Mouse (Mus musculus): Measurements from ENCODE around the gene Mettl7b. TPM values are rescaled to one million over a fixed set of nuclear protein-coding genes. Genes with fewer than 3 reads are reported as not detected.

The Mettl7b gene
- total and polyA plus RNA-seq, 2 experiments from 2014 or later, result not detected

- H3K4me1 ChIP-seq (ENCODE audit: control insufficient read depth, insufficient read depth), result peaks cover 6% of the 10 kb centered on the region
- no peak overlapping the region for H3K9ac ChIP-seq (replicated peaks; ENCODE audit: low read depth, low read length)
- no peak for DNase-seq (ENCODE audit: low spot score)
- H3K4me3 ChIP-seq (ENCODE audit: low read depth, low read length), result peak overlapping the region; percentile 97; the same call in 1 of the 2 replicates
- 0 out of 2 replicates have a peak overlapping the region, but pooled peaks have one; percentile 8 for H3K27ac ChIP-seq (ENCODE audit: low read depth)
- ATAC-seq (ENCODE audit: insufficient read depth, low read depth), result no peak
- TF ChIP-seq CTCF (IDR thresholded peaks at IDR 0.05; ENCODE audit: low read depth) (no peak), EP300 (IDR thresholded peaks at IDR 0.05; ENCODE audit: low read depth) (no peak)
- peak overlapping the region; percentile 83 for H3K4me2 ChIP-seq (ENCODE audit: low read depth, low read length)
- H3K36me3 ChIP-seq (replicated peaks; ENCODE audit: control insufficient read depth, insufficient read depth, low read length), result peaks cover 18% of the 10 kb centered on the region
- no peaks in the 10 kb centered on the region for H3K9me3 ChIP-seq (replicated peaks; ENCODE audit: control insufficient read depth, low read length)
- no peaks in the 10 kb centered on the region for H3K27me3 ChIP-seq (ENCODE audit: control insufficient read depth, insufficient read depth, low read length)
- WGBS, result 85% methylated on average over 6 of the region's 6 CpGs
Measured at GRCm38 (mm10) chr10:128911430-128911829, 49.4 kb downstream of the Mettl7b start.

GRCm38 (mm10) chr10:128910066-128910841 is 50.5 kb downstream of the Mettl7b start:
- Histone ChIP-seq H3K27me3 (ENCODE audit: control insufficient read depth, insufficient read depth, low read length) (no peaks in the 10 kb centered on the region), H3K9me3 (replicated peaks; ENCODE audit: control insufficient read depth, low read length) (no peaks in the 10 kb centered on the region), H3K4me2 (ENCODE audit: low read depth, low read length) (peak overlapping the region; percentile 83), H3K27ac (ENCODE audit: low read depth) (peak overlapping the region; percentile 96), H3K4me3 (ENCODE audit: low read depth, low read length) (peak overlapping the region; percentile 97), H3K4me1 (ENCODE audit: control insufficient read depth, insufficient read depth) (peaks cover 6% of the 10 kb centered on the region), H3K9ac (replicated peaks; ENCODE audit: low read depth, low read length) (peak overlapping the region; percentile 96), H3K36me3 (replicated peaks; ENCODE audit: control insufficient read depth, insufficient read depth, low read length) (peaks cover 13% of the 10 kb centered on the region; the same call in 1 of the 2 replicates)
- under 1% methylated on average over 53 of the region's 66 CpGs for WGBS
- peak; percentile 47 for ATAC-seq (ENCODE audit: insufficient read depth, low read depth)
- TF ChIP-seq CTCF (IDR thresholded peaks at IDR 0.05; ENCODE audit: low read depth) (no peak), EP300 (IDR thresholded peaks at IDR 0.05; ENCODE audit: low read depth) (no peak)
- DNase-seq (ENCODE audit: low spot score), result no peak

DNA sequence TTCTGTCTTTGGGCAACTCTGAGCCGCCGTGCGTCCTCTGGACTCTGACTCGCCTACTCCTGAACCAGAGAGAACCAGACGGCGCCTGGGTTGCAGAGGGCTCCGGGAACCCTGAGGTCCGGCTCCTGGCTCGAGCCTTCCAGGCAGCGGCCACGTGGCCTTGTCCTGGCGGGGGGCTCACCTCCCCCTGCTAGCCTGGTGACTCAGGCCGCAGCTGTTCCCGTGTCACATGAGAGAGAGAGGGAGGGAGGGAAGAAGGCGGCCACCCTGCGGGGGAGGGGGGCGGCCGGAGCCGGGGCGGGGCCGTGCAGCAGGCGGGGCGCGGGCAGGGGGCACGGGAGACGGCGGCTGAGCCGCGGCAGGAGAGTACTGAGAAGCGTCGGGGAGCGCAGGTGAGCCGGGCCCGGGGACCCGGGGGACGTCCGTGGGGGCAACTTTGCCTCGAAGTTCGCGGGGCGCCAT is 51.2 kb downstream of the Mettl7b start:
- Histone ChIP-seq H3K4me1 (ENCODE audit: control insufficient read depth, insufficient read depth) (peaks cover 6% of the 10 kb centered on the region), H3K9me3 (replicated peaks; ENCODE audit: control insufficient read depth, low read length) (no peaks in the 10 kb centered on the region), H3K4me3 (ENCODE audit: low read depth, low read length) (peak overlapping the region; percentile 97), H3K4me2 (ENCODE audit: low read depth, low read length) (peak overlapping the region; percentile 83), H3K9ac (replicated peaks; ENCODE audit: low read depth, low read length) (peak overlapping the region; percentile 96), H3K36me3 (replicated peaks; ENCODE audit: control insufficient read depth, insufficient read depth, low read length) (peaks cover 10% of the 10 kb centered on the region; the same call in 1 of the 2 replicates), H3K27ac (ENCODE audit: low read depth) (peak overlapping the region; percentile 96), H3K27me3 (ENCODE audit: control insufficient read depth, insufficient read depth, low read length) (no peaks in the 10 kb centered on the region)
- peak; percentile 66 for TF ChIP-seq EP300 (IDR thresholded peaks at IDR 0.05; ENCODE audit: low read depth)
- TF ChIP-seq CTCF (IDR thresholded peaks at IDR 0.05; ENCODE audit: low read depth), result no peak
- peak; percentile 89 for ATAC-seq (ENCODE audit: insufficient read depth, low read depth)
- DNase-seq (ENCODE audit: low spot score), result peak; percentile 94
- WGBS, result under 1% methylated on average over 29 of the region's 41 CpGs

- Histone ChIP-seq H3K9me3 (replicated peaks; ENCODE audit: control insufficient read depth, low read length) (no peaks in the 10 kb centered on the region), H3K4me3 (ENCODE audit: low read depth, low read length) (peak overlapping the region; percentile 97), H3K27ac (ENCODE audit: low read depth) (peak overlapping the region; percentile 96), H3K36me3 (replicated peaks; ENCODE audit: control insufficient read depth, insufficient read depth, low read length) (peaks cover 4% of the 10 kb centered on the region; the same call in 1 of the 2 replicates), H3K27me3 (ENCODE audit: control insufficient read depth, insufficient read depth, low read length) (no peaks in the 10 kb centered on the region), H3K4me2 (ENCODE audit: low read depth, low read length) (peak overlapping the region; percentile 83), H3K9ac (replicated peaks; ENCODE audit: low read depth, low read length) (peak overlapping the region; percentile 96), H3K4me1 (ENCODE audit: control insufficient read depth, insufficient read depth) (peaks cover 6% of the 10 kb centered on the region)
- WGBS, result 66% methylated on average over 13 of the region's 13 CpGs
- no peak for ATAC-seq (ENCODE audit: insufficient read depth, low read depth)
- no peak for DNase-seq (ENCODE audit: low spot score)
- TF ChIP-seq CTCF (IDR thresholded peaks at IDR 0.05; ENCODE audit: low read depth) (no peak), EP300 (IDR thresholded peaks at IDR 0.05; ENCODE audit: low read depth) (no peak)
Measured at GRCm38 (mm10) chr10:128908778-128909448, 51.9 kb downstream of the Mettl7b start.

Other genes with a start within 250 kb of the Mettl7b start
- 4.8 and 6.8 TPM in 2 replicates for gene Dgka, start 216.1 kb downstream of the Mettl7b start, total RNA-seq (2014; rRNA removed; ENCODE audit: low replicate concordance)
- 4.8 and 5.2 TPM in 2 replicates for gene Dgka, start 216.1 kb downstream of the Mettl7b start, polyA plus RNA-seq (2015; fragmentation: Nextera tagmentation; extraction: Ambion mirVana)
- 37.1 and 49.2 TPM in 2 replicates for gene Pym1, start 213.1 kb downstream of the Mettl7b start, total RNA-seq (2014; rRNA removed; ENCODE audit: low replicate concordance)
- gene Pym1, start 213.1 kb downstream of the Mettl7b start, polyA plus RNA-seq (2015; fragmentation: Nextera tagmentation; extraction: Ambion mirVana), result 13.7 and 16.5 TPM in 2 replicates
- gene Mmp19, start 170.1 kb downstream of the Mettl7b start, total RNA-seq (2014; rRNA removed; ENCODE audit: low replicate concordance), result 5.1 and 9.0 TPM in 2 replicates
- gene Mmp19, start 170.1 kb downstream of the Mettl7b start, polyA plus RNA-seq (2015; fragmentation: Nextera tagmentation; extraction: Ambion mirVana), result 1.00 and 1.5 TPM in 2 replicates
- gene Dnajc14, start 156.9 kb downstream of the Mettl7b start, total RNA-seq (2014; rRNA removed; ENCODE audit: low replicate concordance), result 28.6 and 29.7 TPM in 2 replicates
- gene Dnajc14, start 156.9 kb downstream of the Mettl7b start, polyA plus RNA-seq (2015; fragmentation: Nextera tagmentation; extraction: Ambion mirVana), result 27.6 and 29.8 TPM in 2 replicates
- gene Tmem198b, start 156.6 kb downstream of the Mettl7b start, total RNA-seq (2014; rRNA removed; ENCODE audit: low replicate concordance), result 17.9 and 24.4 TPM in 2 replicates
- gene Tmem198b, start 156.6 kb downstream of the Mettl7b start, polyA plus RNA-seq (2015; fragmentation: Nextera tagmentation; extraction: Ambion mirVana), result 11.1 and 11.6 TPM in 2 replicates
- 19.4 and 20.0 TPM in 2 replicates for gene Sarnp, start 143.7 kb downstream of the Mettl7b start, total RNA-seq (2014; rRNA removed; ENCODE audit: low replicate concordance)
- gene Sarnp, start 143.7 kb downstream of the Mettl7b start, polyA plus RNA-seq (2015; fragmentation: Nextera tagmentation; extraction: Ambion mirVana), result 135 and 141 TPM in 2 replicates
- 27.6 and 32.1 TPM in 2 replicates for gene Ormdl2, start 139.3 kb downstream of the Mettl7b start, total RNA-seq (2014; rRNA removed; ENCODE audit: low replicate concordance)
- gene Ormdl2, start 139.3 kb downstream of the Mettl7b start, polyA plus RNA-seq (2015; fragmentation: Nextera tagmentation; extraction: Ambion mirVana), result 20.2 and 26.7 TPM in 2 replicates
- gene Gdf11, start 69.3 kb downstream of the Mettl7b start, total RNA-seq (2014; rRNA removed; ENCODE audit: low replicate concordance), result 1.6 and 6.7 TPM in 2 replicates
- gene Gdf11, start 69.3 kb downstream of the Mettl7b start, polyA plus RNA-seq (2015; fragmentation: Nextera tagmentation; extraction: Ambion mirVana), result 1.5 and 1.7 TPM in 2 replicates
- 32.9 and 72.6 TPM in 2 replicates for gene Cd63, start 60.0 kb downstream of the Mettl7b start, total RNA-seq (2014; rRNA removed; ENCODE audit: low replicate concordance)
- gene Cd63, start 60.0 kb downstream of the Mettl7b start, polyA plus RNA-seq (2015; fragmentation: Nextera tagmentation; extraction: Ambion mirVana), result 381 and 398 TPM in 2 replicates
- 7.6 and 14.3 TPM in 2 replicates for gene Rdh5, start 38.1 kb downstream of the Mettl7b start, total RNA-seq (2014; rRNA removed; ENCODE audit: low replicate concordance)
- 9.3 and 11.1 TPM in 2 replicates for gene Rdh5, start 38.1 kb downstream of the Mettl7b start, polyA plus RNA-seq (2015; fragmentation: Nextera tagmentation; extraction: Ambion mirVana)
- 121 and 130 TPM in 2 replicates for gene Bloc1s1, start 37.0 kb downstream of the Mettl7b start, total RNA-seq (2014; rRNA removed; ENCODE audit: low replicate concordance)
- gene Bloc1s1, start 37.0 kb downstream of the Mettl7b start, polyA plus RNA-seq (2015; fragmentation: Nextera tagmentation; extraction: Ambion mirVana), result 292 and 295 TPM in 2 replicates
- gene Itga7, start 27.2 kb downstream of the Mettl7b start, total RNA-seq (2014; rRNA removed; ENCODE audit: low replicate concordance), result 22.3 and 41.4 TPM in 2 replicates
- gene Itga7, start 27.2 kb downstream of the Mettl7b start, polyA plus RNA-seq (2015; fragmentation: Nextera tagmentation; extraction: Ambion mirVana), result 18.5 and 22.7 TPM in 2 replicates
- gene Olfr9, start 28.4 kb upstream of the Mettl7b start, total RNA-seq (2014; rRNA removed; ENCODE audit: low replicate concordance), result not detected in 2 replicates
- gene Olfr9, start 28.4 kb upstream of the Mettl7b start, polyA plus RNA-seq (2015; fragmentation: Nextera tagmentation; extraction: Ambion mirVana), result not detected in 2 replicates
- gene Olfr763, start 49.8 kb upstream of the Mettl7b start, total RNA-seq (2014; rRNA removed; ENCODE audit: low replicate concordance), result not detected in 2 replicates
- gene Olfr763, start 49.8 kb upstream of the Mettl7b start, polyA plus RNA-seq (2015; fragmentation: Nextera tagmentation; extraction: Ambion mirVana), result not detected in 2 replicates
- gene Olfr764-ps1, start 78.9 kb upstream of the Mettl7b start, total RNA-seq (2014; rRNA removed; ENCODE audit: low replicate concordance), result not detected in 2 replicates
- gene Olfr764-ps1, start 78.9 kb upstream of the Mettl7b start, polyA plus RNA-seq (2015; fragmentation: Nextera tagmentation; extraction: Ambion mirVana), result not detected in 2 replicates
- gene Olfr765, start 89.0 kb upstream of the Mettl7b start, total RNA-seq (2014; rRNA removed; ENCODE audit: low replicate concordance), result not detected in 2 replicates
- not detected in 2 replicates for gene Olfr765, start 89.0 kb upstream of the Mettl7b start, polyA plus RNA-seq (2015; fragmentation: Nextera tagmentation; extraction: Ambion mirVana)
- not detected in 2 replicates for gene Olfr766-ps1, start 108.0 kb upstream of the Mettl7b start, total RNA-seq (2014; rRNA removed; ENCODE audit: low replicate concordance)
- not detected in 2 replicates for gene Olfr766-ps1, start 108.0 kb upstream of the Mettl7b start, polyA plus RNA-seq (2015; fragmentation: Nextera tagmentation; extraction: Ambion mirVana)
- gene Olfr767, start 121.9 kb upstream of the Mettl7b start, total RNA-seq (2014; rRNA removed; ENCODE audit: low replicate concordance), result not detected in 2 replicates
- gene Olfr767, start 121.9 kb upstream of the Mettl7b start, polyA plus RNA-seq (2015; fragmentation: Nextera tagmentation; extraction: Ambion mirVana), result not detected in 2 replicates
- not detected in 2 replicates for gene Olfr768, start 138.4 kb upstream of the Mettl7b start, total RNA-seq (2014; rRNA removed; ENCODE audit: low replicate concordance)
- not detected in 2 replicates for gene Olfr768, start 138.4 kb upstream of the Mettl7b start, polyA plus RNA-seq (2015; fragmentation: Nextera tagmentation; extraction: Ambion mirVana)
- not detected in 2 replicates for gene Olfr769, start 156.9 kb upstream of the Mettl7b start, total RNA-seq (2014; rRNA removed; ENCODE audit: low replicate concordance)
- not detected in 2 replicates for gene Olfr769, start 156.9 kb upstream of the Mettl7b start, polyA plus RNA-seq (2015; fragmentation: Nextera tagmentation; extraction: Ambion mirVana)
- gene Olfr770, start 178.0 kb upstream of the Mettl7b start, total RNA-seq (2014; rRNA removed; ENCODE audit: low replicate concordance), result not detected in 2 replicates
- gene Olfr770, start 178.0 kb upstream of the Mettl7b start, polyA plus RNA-seq (2015; fragmentation: Nextera tagmentation; extraction: Ambion mirVana), result not detected in 2 replicates
- not detected in 2 replicates for gene Olfr771, start 203.8 kb upstream of the Mettl7b start, total RNA-seq (2014; rRNA removed; ENCODE audit: low replicate concordance)
- not detected in 2 replicates for gene Olfr771, start 203.8 kb upstream of the Mettl7b start, polyA plus RNA-seq (2015; fragmentation: Nextera tagmentation; extraction: Ambion mirVana)
- gene Olfr772, start 216.9 kb upstream of the Mettl7b start, total RNA-seq (2014; rRNA removed; ENCODE audit: low replicate concordance), result not detected in 2 replicates
- not detected in 2 replicates for gene Olfr772, start 216.9 kb upstream of the Mettl7b start, polyA plus RNA-seq (2015; fragmentation: Nextera tagmentation; extraction: Ambion mirVana)
- not detected in 2 replicates for gene Olfr773, start 226.4 kb upstream of the Mettl7b start, total RNA-seq (2014; rRNA removed; ENCODE audit: low replicate concordance)
- not detected in 2 replicates for gene Olfr773, start 226.4 kb upstream of the Mettl7b start, polyA plus RNA-seq (2015; fragmentation: Nextera tagmentation; extraction: Ambion mirVana)